ENCODE assay signal across 9 mouse cellular contexts in genomic region chr5:123015915-123016314, GRCm38 (mm10). TPM values are rescaled to one million over a fixed set of nuclear protein-coding genes. Genes with fewer than 3 reads are reported as not detected.
DNase-seq lines count a peak whose midpoint lies in the region; ATAC-seq and TF ChIP-seq lines count a peak whose summit lies in the region.
"Had no signal": no experiment of that assay in that cellular context is flagged by ENCODE, and none has a peak within 500 bp of the region (broad histone marks: within the 10 kb centered on the region; RNA-seq: fewer than 3 reads in every experiment).

No protein-coding gene starts in this region.

- no peak for DNase-seq in testis, postnatal 14 days (ENCODE audit: low spot score)
- no peak for DNase-seq in liver, embryonic 13.5 days
- DNase-seq in layer of hippocampus, adult 8-10 months (ENCODE audit: low spot score in 2 of 2), result no peak
- DNase-seq in embryo, embryonic 10.5 days (ENCODE audit: low spot score), result no peak

- peak overlapping the region; percentile 87 for H3K4me3 ChIP-seq in testis, adult 2 months (ENCODE audit: control insufficient read depth, low read depth, low read length)
- peak overlapping the region; percentile 86 for H3K4me3 ChIP-seq in embryonic fibroblast, embryonic 13.5 days (ENCODE audit: insufficient read depth, low read length)
- H3K4me3 ChIP-seq in liver, embryonic 13.5 days (replicated peaks), result peak overlapping the region; percentile 80
- peak overlapping the region; percentile 69 for H3K4me3 ChIP-seq in neural tube, embryonic 15.5 days (replicated peaks)

- no peaks in the 10 kb centered on the region for H3K9me3 ChIP-seq in liver, embryonic 13.5 days (replicated peaks)
- H3K9me3 ChIP-seq in neural tube, embryonic 15.5 days (replicated peaks), result no peaks in the 10 kb centered on the region

- H3K36me3 ChIP-seq in testis, adult 2 months (ENCODE audit: control insufficient read depth, insufficient read depth, low read length), result no peaks in the 10 kb centered on the region
- H3K36me3 ChIP-seq in liver, embryonic 13.5 days, result no peaks in the 10 kb centered on the region
- no peaks in the 10 kb centered on the region for H3K36me3 ChIP-seq in neural tube, embryonic 15.5 days

- TF ChIP-seq CTCF in testis, adult 2 months (IDR thresholded peaks at IDR 0.05; ENCODE audit: control insufficient read depth, insufficient read depth, insufficient replicate concordance, low read depth, low read length), result no peak
- no peak for TF ChIP-seq CTCF in embryonic fibroblast, embryonic 13.5 days (IDR thresholded peaks at IDR 0.05; ENCODE audit: borderline replicate concordance, insufficient read depth, low read length)

- no peak for TF ChIP-seq POLR2A in testis, adult 2 months (IDR thresholded peaks at IDR 0.05; ENCODE audit: control insufficient read depth, low read depth, low read length)
- no peak for TF ChIP-seq POLR2A in embryonic fibroblast, embryonic 13.5 days (IDR thresholded peaks at IDR 0.05; ENCODE audit: low read depth, low read length)

- ATAC-seq in liver, embryonic 13.5 days (ENCODE audit: low read depth), result no peak
- no peak for ATAC-seq in neural tube, embryonic 15.5 days (ENCODE audit: low FRiP score)
- ATAC-seq in erythroid progenitor cell, adult 5-6 weeks (replicated peaks; ENCODE audit: low FRiP score, poor library complexity, severe bottlenecking), result no peak

- 14% methylated on average over 8 of the region's 8 CpGs for WGBS in liver, embryonic 13.5 days (ENCODE audit: insufficient replicate concordance)
- WGBS in neural tube, embryonic 15.5 days, result 20% methylated on average over 8 of the region's 8 CpGs

- H3K4me2 ChIP-seq in liver, embryonic 13.5 days, result peak overlapping the region; percentile 99
- peak overlapping the region; percentile 65 for H3K4me2 ChIP-seq in neural tube, embryonic 15.5 days

- peak overlapping the region; percentile 29 for H3K27ac ChIP-seq in testis, adult 2 months (ENCODE audit: control insufficient read depth, insufficient read depth, low read depth, low read length)
- 0 out of 2 replicates have a peak overlapping the region, but pooled peaks have one; percentile 82 for H3K27ac ChIP-seq in embryonic fibroblast, embryonic 13.5 days (ENCODE audit: insufficient read depth, low read length)
- peak overlapping the region; percentile 94 for H3K27ac ChIP-seq in liver, embryonic 13.5 days
- H3K27ac ChIP-seq in neural tube, embryonic 15.5 days (replicated peaks), result peak overlapping the region; percentile 89

- peak overlapping the region; percentile 87 for H3K9ac ChIP-seq in liver, embryonic 13.5 days
- H3K9ac ChIP-seq in neural tube, embryonic 15.5 days (replicated peaks), result peak overlapping the region; percentile 75

- peaks cover 15% of the 10 kb centered on the region for H3K4me1 ChIP-seq in testis, adult 2 months (ENCODE audit: control insufficient read depth, insufficient read depth, low read length)
- H3K4me1 ChIP-seq in embryonic fibroblast, embryonic 13.5 days (ENCODE audit: control insufficient read depth, insufficient read depth, low read length), result peaks cover 5% of the 10 kb centered on the region; the same call in 1 of the 2 replicates
- peaks cover 68% of the 10 kb centered on the region for H3K4me1 ChIP-seq in liver, embryonic 13.5 days (replicated peaks)
- H3K4me1 ChIP-seq in neural tube, embryonic 15.5 days, result peaks cover 39% of the 10 kb centered on the region

- no peaks in the 10 kb centered on the region for H3K27me3 ChIP-seq in testis, adult 2 months (ENCODE audit: control insufficient read depth, insufficient read depth, low read length)
- no peaks in the 10 kb centered on the region for H3K27me3 ChIP-seq in liver, embryonic 13.5 days
- no peaks in the 10 kb centered on the region for H3K27me3 ChIP-seq in neural tube, embryonic 15.5 days (replicated peaks)

RNA-seq across cellular contexts. Expression of gene Orai1, which starts 1.0 kb away (rescaled TPM):
- polyA plus RNA-seq in testis, adult 2 months (2012; rRNA removed), result 68.0 and 71.3 TPM in 2 replicates
- 9.3 and 10.6 TPM in 2 replicates for polyA plus RNA-seq in embryonic fibroblast, embryonic 13.5 days (2011; ENCODE audit: insufficient read length, low read depth, missing spikeins)
- polyA plus RNA-seq in liver, embryonic 13.5 days (2015; fragmentation: Nextera tagmentation; extraction: Ambion mirVana), result 6.6 and 8.2 TPM in 2 replicates
- 14.1 and 14.2 TPM in 2 replicates for polyA plus RNA-seq in neural tube, embryonic 15.5 days (2015; fragmentation: Nextera tagmentation; extraction: Ambion mirVana)
- 10 to 100 TPM in 3 of 4 experiments, 1 to 10 TPM in 1; 9.4 to 16.0 (median 14.1) TPM for total RNA-seq in layer of hippocampus, adult 8-10 months (2022)
- 5.0 and 24.3 TPM in 2 replicates for total RNA-seq in erythroid progenitor cell, adult 5-6 weeks (2015; ENCODE audit: low replicate concordance)
- total RNA-seq in erythroid progenitor cell, adult 5-6 weeks (2017; ENCODE audit: low replicate concordance), result 3.5 and 4.0 TPM in 2 replicates

RNA-seq across cellular contexts. Expression of gene Kdm2b, which starts 26.3 kb away (rescaled TPM):
- polyA plus RNA-seq in testis, adult 2 months (2012; rRNA removed), result 48.7 and 50.9 TPM in 2 replicates
- 18.0 and 22.4 TPM in 2 replicates for polyA plus RNA-seq in embryonic fibroblast, embryonic 13.5 days (2011; ENCODE audit: insufficient read length, low read depth, missing spikeins)
- polyA plus RNA-seq in liver, embryonic 13.5 days (2015; fragmentation: Nextera tagmentation; extraction: Ambion mirVana), result 21.3 and 23.6 TPM in 2 replicates
- 81.4 and 89.2 TPM in 2 replicates for polyA plus RNA-seq in neural tube, embryonic 15.5 days (2015; fragmentation: Nextera tagmentation; extraction: Ambion mirVana)
- total RNA-seq in layer of hippocampus, adult 8-10 months (2022), result 10 to 100 TPM; 29.1 to 40.3 (median 34.6) TPM
- total RNA-seq in erythroid progenitor cell, adult 5-6 weeks (2015; ENCODE audit: low replicate concordance), result 7.5 and 13.0 TPM in 2 replicates
- 13.0 and 14.9 TPM in 2 replicates for total RNA-seq in erythroid progenitor cell, adult 5-6 weeks (2017; ENCODE audit: low replicate concordance)

RNA-seq across cellular contexts. Expression of gene Morn3, which starts 30.9 kb away (rescaled TPM):
- 272 and 285 TPM in 2 replicates for polyA plus RNA-seq in testis, adult 2 months (2012; rRNA removed)
- not detected in 2 replicates for polyA plus RNA-seq in embryonic fibroblast, embryonic 13.5 days (2011; ENCODE audit: insufficient read length, low read depth, missing spikeins)
- polyA plus RNA-seq in liver, embryonic 13.5 days (2015; fragmentation: Nextera tagmentation; extraction: Ambion mirVana), result not detected in 2 replicates
- polyA plus RNA-seq in neural tube, embryonic 15.5 days (2015; fragmentation: Nextera tagmentation; extraction: Ambion mirVana), result 0.68 TPM in 1 of 2 replicates, not detected in the other
- total RNA-seq in layer of hippocampus, adult 8-10 months (2022), result not detected
- total RNA-seq in erythroid progenitor cell, adult 5-6 weeks (2015; ENCODE audit: low replicate concordance), result not detected in 2 replicates
- not detected in 2 replicates for total RNA-seq in erythroid progenitor cell, adult 5-6 weeks (2017; ENCODE audit: low replicate concordance)
- total RNA-seq: hematopoietic stem cell, adult 5-6 weeks had no signal

RNA-seq across cellular contexts. Expression of gene Tmem120b, which starts 52.3 kb away (rescaled TPM):
- polyA plus RNA-seq in testis, adult 2 months (2012; rRNA removed), result 0.94 and 1.2 TPM in 2 replicates
- 5.5 and 9.1 TPM in 2 replicates for polyA plus RNA-seq in embryonic fibroblast, embryonic 13.5 days (2011; ENCODE audit: insufficient read length, low read depth, missing spikeins)
- polyA plus RNA-seq in liver, embryonic 13.5 days (2015; fragmentation: Nextera tagmentation; extraction: Ambion mirVana), result 23.0 and 24.2 TPM in 2 replicates
- 19.6 and 21.0 TPM in 2 replicates for polyA plus RNA-seq in neural tube, embryonic 15.5 days (2015; fragmentation: Nextera tagmentation; extraction: Ambion mirVana)
- 10 to 100 TPM; 15.4 to 22.0 (median 18.7) TPM for total RNA-seq in layer of hippocampus, adult 8-10 months (2022)
- 85.5 and 100 TPM in 2 replicates for total RNA-seq in erythroid progenitor cell, adult 5-6 weeks (2015; ENCODE audit: low replicate concordance)
- total RNA-seq in erythroid progenitor cell, adult 5-6 weeks (2017; ENCODE audit: low replicate concordance), result 86.8 and 118 TPM in 2 replicates

Comparison
In these comparisons a context has a peak if more than half of its experiments do, and no peak if none do; other contexts are left out.
1. H3K27ac ChIP-seq: peak in every context shown above with its lines; median percentile 94 in liver, embryonic 13.5 days; 89 in neural tube, embryonic 15.5 days; 82 in embryonic fibroblast, embryonic 13.5 days; 29 in testis, adult 2 months.
2. RNA of gene Morn3, which starts 30.9 kb away (polyA plus RNA-seq): 272 to 285 TPM in testis, adult 2 months; 0.68 TPM in neural tube, embryonic 15.5 days, not detected in liver, embryonic 13.5 days and not detected in embryonic fibroblast, embryonic 13.5 days; every median in the first group is over 100 times any median in the second.
3. Peak in every context shown above with its lines, with median percentiles within 50 percentile points of each other: H3K4me3 ChIP-seq.